Mouse (Mus musculus) liver, embryonic 16.5 days (tissue): ENCODE data around the gene Cpne8. TPM values are rescaled to one million over a fixed set of nuclear protein-coding genes. Genes with fewer than 3 reads are reported as not detected.

ENCODE experiments used
- ATAC-seq: fragments of 200-750 bp; cut with Nextera tagmentation; 2 replicates; pipeline ENCODE4 v1.8.0; 2017; ENCODE audit warnings: low read depth, mild to moderate bottlenecking, moderate number of reproducible peaks, moderate library complexity
- H3K27ac ChIP-seq: fragments of 300-500 bp; sonication (generic); 2 replicates; pipeline ENCODE4 v1.5.1; 2014; ENCODE audit warnings: mild to moderate bottlenecking, low read length
- H3K27me3 ChIP-seq: fragments of 300-500 bp; sonication (generic); 2 replicates; pipeline ENCODE4 v1.6.1; 2014; ENCODE audit warnings: low read depth, low read length, mixed read lengths; ENCODE audit not compliant: control insufficient read depth, insufficient read depth
- H3K36me3 ChIP-seq: fragments of 300-500 bp; sonication (generic); 2 replicates; pipeline ENCODE4 v1.6.1; 2014; ENCODE audit warnings: mild to moderate bottlenecking; ENCODE audit not compliant: control insufficient read depth, insufficient read depth
- H3K4me1 ChIP-seq: fragments of 300-500 bp; sonication (generic); 2 replicates; pipeline ENCODE4 v1.6.1; 2014; ENCODE audit warnings: low read depth, low read length, mixed read lengths; ENCODE audit not compliant: control insufficient read depth
- H3K4me2 ChIP-seq: fragments of 300-500 bp; sonication (generic); 2 replicates; pipeline ENCODE4 v1.6.1; 2014; ENCODE audit warnings: low read depth, low read length, mixed read lengths
- H3K4me3 ChIP-seq: fragments of 300-500 bp; sonication (generic); 2 replicates; pipeline ENCODE4 v1.5.1; 2014; ENCODE audit warnings: low read depth, mild to moderate bottlenecking, low read length
- H3K9ac ChIP-seq: fragments of 300-500 bp; sonication (generic); 2 replicates; pipeline ENCODE4 v1.6.1; 2014; ENCODE audit warnings: low read depth, low read length
- H3K9me3 ChIP-seq: fragments of 300-500 bp; sonication (generic); replicated peaks from 2 replicates; pipeline ENCODE4 v1.6.1; 2016; ENCODE audit warnings: low read length; ENCODE audit not compliant: control insufficient read depth
- WGBS: fragments of 180-500 bp; shearing (Covaris S2); extraction: QIAGEN DNeasy Blood & Tissue Kit; methylation state at CpG from one replicate; pipeline ENCODE4 v1.1.7; 2014; ENCODE audit not compliant: insufficient replicate concordance; 5-methylcytosine and 5-hydroxymethylcytosine counted together
- polyA plus RNA-seq: library from polyadenylated mRNA; unstranded; fragments of >200 nt; fragmentation: Nextera tagmentation; extraction: Ambion mirVana; gene quantifications from 2 replicates; pipeline ENCODE4 v1.2.1, GENCODE M21; 2015

Gene Cpne8
- polyA plus RNA-seq, 1 experiment from 2014 or later, result 1.6 TPM

GRCm38 (mm10) chr15:90669494-90669893, 9.7 kb downstream of the Cpne8 start:
- no peak overlapping the region for H3K9ac ChIP-seq
- no peak overlapping the region for H3K27ac ChIP-seq
- no peaks in the 10 kb centered on the region for H3K4me1 ChIP-seq
- H3K4me3 ChIP-seq, result no peak overlapping the region
- ATAC-seq, result no peak
- no peak overlapping the region for H3K4me2 ChIP-seq
- H3K9me3 ChIP-seq, result no peaks in the 10 kb centered on the region; the same call in 1 of the 2 replicates
- no peaks in the 10 kb centered on the region for H3K36me3 ChIP-seq
- no peaks in the 10 kb centered on the region for H3K27me3 ChIP-seq
- WGBS, result 17% methylated on average over 7 of the region's 7 CpGs

- Histone ChIP-seq H3K4me3 (no peak overlapping the region), H3K27me3 (no peaks in the 10 kb centered on the region), H3K9me3 (no peaks in the 10 kb centered on the region; the same call in 1 of the 2 replicates), H3K4me1 (no peaks in the 10 kb centered on the region), H3K9ac (no peak overlapping the region), H3K36me3 (no peaks in the 10 kb centered on the region), H3K27ac (no peak overlapping the region), H3K4me2 (no peak overlapping the region)
- no peak for ATAC-seq
- WGBS, result 57% methylated on average over 6 of the region's 6 CpGs
Measured at GRCm38 (mm10) chr15:90666893-90667292, 12.3 kb downstream of the Cpne8 start.

GRCm38 (mm10) chr15:90664615-90665014, 14.6 kb downstream of the Cpne8 start:
- WGBS, result 69% methylated on average over 3 of the region's 3 CpGs
- no peak for ATAC-seq

GRCm38 (mm10) chr15:90663631-90664030, 15.6 kb downstream of the Cpne8 start:
- Histone ChIP-seq H3K27ac (no peak overlapping the region), H3K4me3 (no peak overlapping the region), H3K27me3 (no peaks in the 10 kb centered on the region), H3K9me3 (no peaks in the 10 kb centered on the region; the same call in 1 of the 2 replicates), H3K36me3 (no peaks in the 10 kb centered on the region), H3K9ac (no peak overlapping the region), H3K4me1 (no peaks in the 10 kb centered on the region), H3K4me2 (no peak overlapping the region)
- 60% methylated on average over 4 of the region's 4 CpGs for WGBS
- no peak for ATAC-seq

More at GRCm38 (mm10) chr15:90664615-90665014, 14.6 kb downstream of the Cpne8 start:
- Histone ChIP-seq H3K36me3 (no peaks in the 10 kb centered on the region), H3K9me3 (no peaks in the 10 kb centered on the region; the same call in 1 of the 2 replicates), H3K27ac (no peak overlapping the region), H3K4me2 (no peak overlapping the region), H3K4me1 (no peaks in the 10 kb centered on the region), H3K4me3 (no peak overlapping the region), H3K27me3 (no peaks in the 10 kb centered on the region), H3K9ac (no peak overlapping the region)

GRCm38 (mm10) chr15:90660723-90661122, 18.5 kb downstream of the Cpne8 start:
- H3K9me3 ChIP-seq, result no peaks in the 10 kb centered on the region
- H3K36me3 ChIP-seq, result no peaks in the 10 kb centered on the region
- no peaks in the 10 kb centered on the region for H3K27me3 ChIP-seq
- H3K9ac ChIP-seq, result no peak overlapping the region
- no peak for ATAC-seq
- no peak overlapping the region for H3K4me3 ChIP-seq
- no peaks in the 10 kb centered on the region for H3K4me1 ChIP-seq
- no peak overlapping the region for H3K27ac ChIP-seq
- H3K4me2 ChIP-seq, result no peak overlapping the region
- WGBS, result 76% methylated on average over 3 of the region's 3 CpGs

- H3K27ac ChIP-seq, result no peak overlapping the region
- no peak overlapping the region for H3K9ac ChIP-seq
- H3K36me3 ChIP-seq, result no peaks in the 10 kb centered on the region
- no peaks in the 10 kb centered on the region for H3K27me3 ChIP-seq
- H3K4me2 ChIP-seq, result no peak overlapping the region
- H3K4me1 ChIP-seq, result no peaks in the 10 kb centered on the region
- H3K9me3 ChIP-seq, result no peaks in the 10 kb centered on the region
- no peak overlapping the region for H3K4me3 ChIP-seq
- no peak for ATAC-seq
- WGBS, result 32% methylated on average over 2 of the region's 2 CpGs
Measured at GRCm38 (mm10) chr15:90658053-90658452, 21.2 kb downstream of the Cpne8 start.

- 78% methylated on average over 8 of the region's 8 CpGs for WGBS
Measured at GRCm38 (mm10) chr15:90656521-90656920, 22.7 kb downstream of the Cpne8 start.

GRCm38 (mm10) chr15:90647011-90647577, 32.1 kb downstream of the Cpne8 start:
- H3K9me3 ChIP-seq, result no peaks in the 10 kb centered on the region
- ATAC-seq, result no peak

More at GRCm38 (mm10) chr15:90656521-90656920, 22.7 kb downstream of the Cpne8 start:
- Histone ChIP-seq H3K27ac (no peak overlapping the region), H3K36me3 (no peaks in the 10 kb centered on the region), H3K9me3 (no peaks in the 10 kb centered on the region), H3K4me2 (no peak overlapping the region), H3K27me3 (no peaks in the 10 kb centered on the region), H3K4me1 (no peaks in the 10 kb centered on the region), H3K9ac (no peak overlapping the region), H3K4me3 (no peak overlapping the region)
- no peak for ATAC-seq

GRCm38 (mm10) chr15:90646326-90646725, 32.9 kb downstream of the Cpne8 start:
- no peaks in the 10 kb centered on the region for H3K9me3 ChIP-seq
- no peak overlapping the region for H3K9ac ChIP-seq
- no peak for ATAC-seq
- no peaks in the 10 kb centered on the region for H3K27me3 ChIP-seq
- no peak overlapping the region for H3K4me2 ChIP-seq
- H3K4me1 ChIP-seq, result no peaks in the 10 kb centered on the region
- H3K27ac ChIP-seq, result no peak overlapping the region
- H3K4me3 ChIP-seq, result no peak overlapping the region
- no peaks in the 10 kb centered on the region for H3K36me3 ChIP-seq
- 61% methylated on average over 4 of the region's 4 CpGs for WGBS

More at GRCm38 (mm10) chr15:90647011-90647577, 32.1 kb downstream of the Cpne8 start:
- no peak overlapping the region for H3K4me2 ChIP-seq
- H3K27me3 ChIP-seq, result no peaks in the 10 kb centered on the region
- no peaks in the 10 kb centered on the region for H3K36me3 ChIP-seq
- H3K9ac ChIP-seq, result no peak overlapping the region
- H3K4me1 ChIP-seq, result no peaks in the 10 kb centered on the region
- WGBS, result 64% methylated on average over 5 of the region's 5 CpGs
- no peak overlapping the region for H3K27ac ChIP-seq
- H3K4me3 ChIP-seq, result no peak overlapping the region
